In genomic region chr5:110287084-110287475, GRCm38 (mm10) we compare ENCODE assay signal across 7 mouse cellular contexts. TPM values are rescaled to one million over a fixed set of nuclear protein-coding genes. Genes with fewer than 3 reads are reported as not detected.
DNase-seq lines count a peak whose midpoint lies in the region; ATAC-seq lines count a peak whose summit lies in the region.

No protein-coding gene starts in this region.

- peak overlapping the region; percentile 98 for H3K4me2 ChIP-seq in lung, embryonic 16.5 days (ENCODE audit: low read depth, low read length)
- H3K4me2 ChIP-seq in embryonic facial prominence, embryonic 15.5 days (replicated peaks) = peak overlapping the region; percentile 96
- H3K4me2 ChIP-seq in limb, embryonic 11.5 days (ENCODE audit: low read depth, severe bottlenecking) = peak overlapping the region; percentile 81; the same call in 1 of the 2 replicates
- H3K4me2 ChIP-seq in stomach, embryonic 15.5 days = peak overlapping the region; percentile 98

- H3K9ac ChIP-seq in lung, embryonic 16.5 days (ENCODE audit: low read length) = peak overlapping the region; percentile 87
- H3K9ac ChIP-seq in embryonic facial prominence, embryonic 15.5 days = no peak overlapping the region
- H3K9ac ChIP-seq in limb, embryonic 11.5 days (ENCODE audit: low read length) = no peak overlapping the region
- no peak overlapping the region for H3K9ac ChIP-seq in stomach, embryonic 15.5 days

- H3K9me3 ChIP-seq in lung, embryonic 16.5 days (ENCODE audit: control insufficient read depth, low read length) = no peaks in the 10 kb centered on the region
- no peaks in the 10 kb centered on the region for H3K9me3 ChIP-seq in embryonic facial prominence, embryonic 15.5 days (replicated peaks)
- no peaks in the 10 kb centered on the region for H3K9me3 ChIP-seq in limb, embryonic 11.5 days (ENCODE audit: control insufficient read depth, low read length)
- H3K9me3 ChIP-seq in stomach, embryonic 15.5 days = no peaks in the 10 kb centered on the region

- no peak for DNase-seq in lung, postnatal 4 days
- DNase-seq in limb, embryonic 11.5 days (ENCODE audit: low spot score) = no peak
- DNase-seq in ovary, postnatal 36 days (ENCODE audit: low spot score) = no peak
- DNase-seq in left cerebral cortex, adult 8-10 months (ENCODE audit: low spot score in 2 of 2) = no peak

- H3K4me3 ChIP-seq in lung, embryonic 16.5 days (ENCODE audit: low read length) = peak overlapping the region; percentile 81
- peak overlapping the region; percentile 90 for H3K4me3 ChIP-seq in embryonic facial prominence, embryonic 15.5 days (replicated peaks)
- peak overlapping the region; percentile 68 for H3K4me3 ChIP-seq in limb, embryonic 11.5 days (ENCODE audit: low read depth, low read length)
- H3K4me3 ChIP-seq in stomach, embryonic 15.5 days (replicated peaks) = peak overlapping the region; percentile 81

- no peaks in the 10 kb centered on the region; the same call in 1 of the 2 replicates for H3K27me3 ChIP-seq in lung, embryonic 16.5 days (ENCODE audit: control insufficient read depth, insufficient read depth, low read depth, low read length)
- H3K27me3 ChIP-seq in embryonic facial prominence, embryonic 15.5 days = peaks cover 17% of the 10 kb centered on the region
- peaks cover 7% of the 10 kb centered on the region for H3K27me3 ChIP-seq in limb, embryonic 11.5 days (ENCODE audit: control insufficient read depth, insufficient read depth, low read length)
- H3K27me3 ChIP-seq in stomach, embryonic 15.5 days (replicated peaks) = no peaks in the 10 kb centered on the region

- no peak for ATAC-seq in lung, embryonic 16.5 days (ENCODE audit: low read depth)
- no peak for ATAC-seq in embryonic facial prominence, embryonic 15.5 days (ENCODE audit: insufficient number of reproducible peaks, low FRiP score, low TSS enrichment, low read depth)
- ATAC-seq in limb, embryonic 11.5 days (ENCODE audit: insufficient number of reproducible peaks, low FRiP score, low TSS enrichment, low read depth) = no peak
- no peak for ATAC-seq in stomach, embryonic 15.5 days (ENCODE audit: insufficient read depth, low FRiP score, low read depth)

- peaks cover 6% of the 10 kb centered on the region; the same call in 1 of the 2 replicates for H3K36me3 ChIP-seq in lung, embryonic 16.5 days (ENCODE audit: control insufficient read depth, insufficient read depth, low read length)
- peaks cover 25% of the 10 kb centered on the region for H3K36me3 ChIP-seq in embryonic facial prominence, embryonic 15.5 days
- H3K36me3 ChIP-seq in limb, embryonic 11.5 days (ENCODE audit: control insufficient read depth, insufficient read depth, low read length) = peaks cover 3% of the 10 kb centered on the region; the same call in 1 of the 2 replicates
- no peaks in the 10 kb centered on the region for H3K36me3 ChIP-seq in stomach, embryonic 15.5 days

- H3K4me1 ChIP-seq in lung, embryonic 16.5 days (replicated peaks; ENCODE audit: control insufficient read depth, insufficient read depth, low read length) = peaks cover 4% of the 10 kb centered on the region; the same call in 1 of the 2 replicates
- H3K4me1 ChIP-seq in embryonic facial prominence, embryonic 15.5 days = peaks cover 16% of the 10 kb centered on the region
- H3K4me1 ChIP-seq in limb, embryonic 11.5 days (ENCODE audit: control insufficient read depth, insufficient read depth, low read length) = peaks cover 5% of the 10 kb centered on the region; the same call in 1 of the 2 replicates
- peaks cover 6% of the 10 kb centered on the region; the same call in 1 of the 2 replicates for H3K4me1 ChIP-seq in stomach, embryonic 15.5 days

- no peak overlapping the region for H3K27ac ChIP-seq in lung, embryonic 16.5 days (ENCODE audit: low read length)
- no peak overlapping the region for H3K27ac ChIP-seq in embryonic facial prominence, embryonic 15.5 days (replicated peaks)
- H3K27ac ChIP-seq in limb, embryonic 11.5 days (replicated peaks; ENCODE audit: low read depth, low read length) = no peak overlapping the region
- no peak overlapping the region for H3K27ac ChIP-seq in stomach, embryonic 15.5 days

- WGBS in lung, embryonic 16.5 days = 54% methylated on average over 2 of the region's 2 CpGs
- 61% methylated on average over 2 of the region's 2 CpGs for WGBS in embryonic facial prominence, embryonic 15.5 days
- WGBS in limb, embryonic 11.5 days = 79% methylated on average over 2 of the region's 2 CpGs
- WGBS in stomach, embryonic 15.5 days = 64% methylated on average over 2 of the region's 2 CpGs

RNA-seq across cellular contexts. Expression of gene Pole, which starts 1.0 kb away (rescaled TPM):
- polyA plus RNA-seq in lung, embryonic 16.5 days (2015; fragmentation: Nextera tagmentation; extraction: Ambion mirVana) = 28.7 and 30.7 TPM in 2 replicates
- polyA plus RNA-seq in embryonic facial prominence, embryonic 15.5 days (2015; fragmentation: Nextera tagmentation; extraction: Ambion mirVana) = 21.4 and 21.7 TPM in 2 replicates
- 46.7 and 50.4 TPM in 2 replicates for polyA plus RNA-seq in limb, embryonic 11.5 days (2014; fragmentation: Nextera tagmentation; extraction: Ambion mirVana)
- 24.0 and 28.8 TPM in 2 replicates for polyA plus RNA-seq in stomach, embryonic 15.5 days (2015; fragmentation: Nextera tagmentation; extraction: Ambion mirVana)
- total RNA-seq in left cerebral cortex, adult 8-10 months (2022) = 1 to 10 TPM; 1.4 to 2.4 (median 1.9) TPM

RNA-seq across cellular contexts. Expression of gene Pxmp2, which starts 1.1 kb away (rescaled TPM):
- polyA plus RNA-seq in lung, embryonic 16.5 days (2015; fragmentation: Nextera tagmentation; extraction: Ambion mirVana) = 12.0 and 14.0 TPM in 2 replicates
- 4.9 and 6.6 TPM in 2 replicates for polyA plus RNA-seq in embryonic facial prominence, embryonic 15.5 days (2015; fragmentation: Nextera tagmentation; extraction: Ambion mirVana)
- 9.8 and 10.9 TPM in 2 replicates for polyA plus RNA-seq in limb, embryonic 11.5 days (2014; fragmentation: Nextera tagmentation; extraction: Ambion mirVana)
- polyA plus RNA-seq in stomach, embryonic 15.5 days (2015; fragmentation: Nextera tagmentation; extraction: Ambion mirVana) = 10.5 and 11.1 TPM in 2 replicates
- total RNA-seq in left cerebral cortex, adult 8-10 months (2022) = 10 to 100 TPM in 1 of 4 experiments, 1 to 10 TPM in 3; 6.8 to 10.8 (median 8.8) TPM

RNA-seq across cellular contexts. Expression of gene Pgam5, which starts 17.4 kb away (rescaled TPM):
- polyA plus RNA-seq in lung, embryonic 16.5 days (2015; fragmentation: Nextera tagmentation; extraction: Ambion mirVana) = 51.3 and 52.9 TPM in 2 replicates
- polyA plus RNA-seq in embryonic facial prominence, embryonic 15.5 days (2015; fragmentation: Nextera tagmentation; extraction: Ambion mirVana) = 57.9 and 59.2 TPM in 2 replicates
- 97.2 and 99.0 TPM in 2 replicates for polyA plus RNA-seq in limb, embryonic 11.5 days (2014; fragmentation: Nextera tagmentation; extraction: Ambion mirVana)
- polyA plus RNA-seq in stomach, embryonic 15.5 days (2015; fragmentation: Nextera tagmentation; extraction: Ambion mirVana) = 50.2 and 55.4 TPM in 2 replicates
- total RNA-seq in left cerebral cortex, adult 8-10 months (2022) = 10 to 100 TPM; 50.0 to 60.1 (median 52.8) TPM

RNA-seq across cellular contexts. Expression of gene P2rx2, which starts 55.9 kb away (rescaled TPM):
- polyA plus RNA-seq in lung, embryonic 16.5 days (2015; fragmentation: Nextera tagmentation; extraction: Ambion mirVana) = 15.5 and 17.2 TPM in 2 replicates
- 1.2 and 2.7 TPM in 2 replicates for polyA plus RNA-seq in embryonic facial prominence, embryonic 15.5 days (2015; fragmentation: Nextera tagmentation; extraction: Ambion mirVana)
- 0.56 and 0.72 TPM in 2 replicates for polyA plus RNA-seq in limb, embryonic 11.5 days (2014; fragmentation: Nextera tagmentation; extraction: Ambion mirVana)
- polyA plus RNA-seq in stomach, embryonic 15.5 days (2015; fragmentation: Nextera tagmentation; extraction: Ambion mirVana) = 0.70 and 0.73 TPM in 2 replicates
- total RNA-seq in left cerebral cortex, adult 8-10 months (2022) = under 1 TPM in 1 of 4 experiments, not detected in 3; 0.32 TPM

RNA-seq across cellular contexts. Expression of gene Ankle2, which starts 56.3 kb away (rescaled TPM):
- polyA plus RNA-seq in lung, embryonic 16.5 days (2015; fragmentation: Nextera tagmentation; extraction: Ambion mirVana) = 20.9 and 23.9 TPM in 2 replicates
- 26.6 and 28.2 TPM in 2 replicates for polyA plus RNA-seq in embryonic facial prominence, embryonic 15.5 days (2015; fragmentation: Nextera tagmentation; extraction: Ambion mirVana)
- polyA plus RNA-seq in limb, embryonic 11.5 days (2014; fragmentation: Nextera tagmentation; extraction: Ambion mirVana) = 44.4 and 47.5 TPM in 2 replicates
- polyA plus RNA-seq in stomach, embryonic 15.5 days (2015; fragmentation: Nextera tagmentation; extraction: Ambion mirVana) = 23.8 and 24.8 TPM in 2 replicates
- total RNA-seq in left cerebral cortex, adult 8-10 months (2022) = 10 to 100 TPM; 34.5 to 42.7 (median 37.8) TPM
